Mouse (Mus musculus) ES-E14 (cell line): Measurements from ENCODE around the gene Aplp1. TPM values are rescaled to one million over a fixed set of nuclear protein-coding genes. Genes with fewer than 3 reads are reported as not detected.

Experiments used
- DNase-seq: peaks from one replicate; pipeline ENCODE4 v3.0.0-alpha.2; 2013; ENCODE audit warnings: low read depth, low spot score
- H3K27ac ChIP-seq: 2 replicates; pipeline ENCODE4 v1.5.1; 2012; ENCODE audit warnings: low read depth, mild to moderate bottlenecking, low read length, moderate library complexity, mixed read lengths; ENCODE audit not compliant: poor library complexity, insufficient read depth, severe bottlenecking
- H3K36me3 ChIP-seq: 2 replicates; pipeline ENCODE4 v1.6.1; 2012; ENCODE audit warnings: mild to moderate bottlenecking, low read length, moderate library complexity, mixed read lengths; ENCODE audit not compliant: control insufficient read depth, poor library complexity, insufficient read depth, severe bottlenecking
- H3K4me1 ChIP-seq, 2 experiments: fragments of 150-350 bp in 1 of 2; sonication (generic) in 1 of 2; 2 replicates each; pipeline ENCODE4 v1.6.1; 2012; ENCODE audit warnings: low read length in 2 of 2, mild to moderate bottlenecking in 1 of 2, mixed read lengths in 1 of 2; ENCODE audit not compliant: control insufficient read depth in 2 of 2, insufficient read depth in 2 of 2, poor library complexity in 1 of 2
- H3K4me3 ChIP-seq, 2 experiments: fragments of 150-350 bp in 1 of 2; sonication (generic) in 1 of 2; 2 replicates each; pipeline ENCODE4 v1.5.1; 2012; ENCODE audit warnings: low read length in 2 of 2, low read depth in 1 of 2, mild to moderate bottlenecking in 1 of 2, mixed read lengths in 1 of 2; ENCODE audit not compliant: insufficient read depth in 1 of 2, poor library complexity in 1 of 2, severe bottlenecking in 1 of 2
- H3K9ac ChIP-seq: 2 replicates; pipeline ENCODE4 v1.6.1; 2012; ENCODE audit warnings: low read depth, mild to moderate bottlenecking, low read length, mixed read lengths; ENCODE audit not compliant: poor library complexity, insufficient read depth, severe bottlenecking
- H3K9me3 ChIP-seq: fragments of 150-350 bp; sonication (generic); 2 replicates; pipeline ENCODE4 v1.6.1; 2012; ENCODE audit warnings: low read depth, mild to moderate bottlenecking, low read length; ENCODE audit not compliant: control insufficient read depth, insufficient read depth
- CHD2 ChIP-seq: IDR thresholded peaks from 2 replicates; pipeline ENCODE4 v1.6.1; 2014; ENCODE audit warnings: mild to moderate bottlenecking, low read depth, low read length, inconsistent platforms
- HCFC1 ChIP-seq: IDR thresholded peaks from 2 replicates; pipeline ENCODE4 v1.6.1; 2012; ENCODE audit warnings: low read length, inconsistent platforms, borderline replicate concordance; ENCODE audit not compliant: insufficient read depth
- MAFK ChIP-seq: IDR thresholded peaks from 2 replicates; pipeline ENCODE4 v1.6.1; 2014; ENCODE audit warnings: mild to moderate bottlenecking, low read depth, low read length, inconsistent platforms; ENCODE audit not compliant: insufficient read depth
- ZC3H11A ChIP-seq: IDR thresholded peaks from 2 replicates; pipeline ENCODE4 v1.6.1; 2012; ENCODE audit warnings: low read depth, mild to moderate bottlenecking, inconsistent platforms, low read length, borderline replicate concordance
- ZNF384 ChIP-seq: IDR thresholded peaks from 2 replicates; pipeline ENCODE4 v1.6.1; 2012; ENCODE audit warnings: low read depth, low read length, inconsistent platforms
- in situ Hi-C, 2 experiments: fragments of 600-800 bp; cut with MboI; formaldehyde crosslinking; loops; one replicate each; pipeline ENCODE4 v1.15.1; 2025; ENCODE audit warnings: low sequenced_read_pairs in 2 of 2, inconsistent platforms in 1 of 2; ENCODE audit not compliant: unreplicated experiment in 2 of 2
- total RNA-seq: library from RNA; depleted of rRNA; stranded (reverse); fragments of 300-350 nt; gene quantifications from 2 replicates; pipeline ENCODE4 v1.2.3, GENCODE M21; 2012

Aplp1 gene
- total RNA-seq, 1 experiment = 36.9 TPM

DNA sequence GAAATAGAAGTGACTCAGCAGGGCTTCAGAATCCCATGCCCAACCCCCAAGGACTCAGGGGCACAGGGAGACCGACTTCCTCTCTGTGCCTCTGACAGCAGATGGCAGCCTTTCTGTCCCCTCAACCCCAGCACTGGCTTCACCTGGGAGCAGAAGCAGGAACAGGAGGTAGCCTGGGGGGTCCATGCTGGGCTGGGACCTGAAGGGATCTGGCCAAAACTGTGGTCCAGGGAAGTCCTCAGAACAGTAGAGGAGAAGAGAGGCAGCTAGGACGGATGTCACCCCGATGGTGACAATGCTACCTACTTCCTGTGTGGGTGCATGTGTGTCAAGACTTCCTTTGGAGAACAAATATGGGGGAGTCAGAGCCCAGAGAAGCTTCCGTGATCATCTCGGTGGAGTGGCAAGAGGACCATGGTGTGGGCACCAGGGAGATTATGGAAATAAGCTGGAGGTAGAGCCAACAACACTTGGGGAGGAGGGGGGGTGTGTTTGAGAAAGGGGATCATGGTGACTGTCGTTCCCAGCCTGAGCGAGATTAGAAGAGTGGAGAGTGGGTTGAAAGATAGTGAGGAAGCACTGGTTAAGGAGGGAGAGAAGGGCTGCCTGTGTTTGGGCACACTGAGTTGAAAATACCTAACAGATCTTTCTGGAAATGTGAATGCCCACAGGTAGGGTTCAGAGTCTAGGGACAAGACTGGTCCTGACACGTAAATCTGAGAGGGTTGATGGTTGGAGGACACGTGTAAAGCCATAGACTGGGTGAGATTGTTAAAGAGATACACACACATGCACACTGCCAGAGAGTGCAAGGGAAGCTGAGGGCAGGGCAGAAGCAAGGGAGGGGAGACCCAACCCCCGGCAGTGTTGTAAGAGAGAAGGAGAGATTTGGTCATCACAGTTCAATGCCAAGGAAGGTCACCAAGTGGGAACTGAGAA is 25.5 kb downstream of the Aplp1 start, which contains the start of gene Hcst:
Gene Hcst, minus strand, starts transcription at position 294 of the 939 bp plus-strand sequence.
- no peak within 1 kb of the TSS for H3K9ac ChIP-seq
- H3K9me3 ChIP-seq = no peaks in the 10 kb centered on the region
- in situ Hi-C loops = no loop called here
- no peak within 1 kb of the TSS for H3K27ac ChIP-seq
- no peak for DNase-seq
- peaks cover 10% of the 10 kb centered on the region for H3K36me3 ChIP-seq
- H3K4me1 ChIP-seq = peaks cover 0 to 4% of the 10 kb centered on the region in 2 experiments; a peak in 1 of 4 replicates
- H3K4me3 ChIP-seq = no peak within 1 kb of the TSS
- no peak for TF ChIP-seq CHD2
- no peak for TF ChIP-seq MAFK
- no peak for TF ChIP-seq ZNF384
- TF ChIP-seq ZC3H11A = no peak
- no peak for TF ChIP-seq HCFC1

DNA sequence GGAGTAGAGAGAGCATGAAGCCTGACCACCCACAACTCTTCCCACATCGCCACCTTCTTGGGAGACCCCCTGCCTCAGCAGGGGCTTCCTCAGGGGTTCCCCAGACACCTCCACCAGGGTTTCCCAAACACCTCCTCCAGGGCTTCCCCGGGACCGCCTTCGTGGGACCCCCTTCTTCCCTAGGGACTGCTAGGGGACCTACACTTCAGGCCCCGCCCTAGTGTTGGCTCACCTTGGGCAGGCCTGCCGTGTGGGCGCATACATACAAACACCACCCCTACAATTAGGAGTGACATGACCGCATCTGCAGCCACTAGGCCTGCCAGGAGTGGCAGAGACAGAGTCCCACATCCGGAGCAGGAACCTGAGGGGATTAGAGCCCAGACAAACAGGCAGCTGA is 27.5 kb downstream of the Aplp1 start:
- peak overlapping the region; percentile 22; the same call in 1 of the 2 replicates for H3K9ac ChIP-seq
- TF ChIP-seq HCFC1 (no peak), CHD2 (no peak), ZC3H11A (no peak), MAFK (no peak), ZNF384 (no peak)

DNA sequence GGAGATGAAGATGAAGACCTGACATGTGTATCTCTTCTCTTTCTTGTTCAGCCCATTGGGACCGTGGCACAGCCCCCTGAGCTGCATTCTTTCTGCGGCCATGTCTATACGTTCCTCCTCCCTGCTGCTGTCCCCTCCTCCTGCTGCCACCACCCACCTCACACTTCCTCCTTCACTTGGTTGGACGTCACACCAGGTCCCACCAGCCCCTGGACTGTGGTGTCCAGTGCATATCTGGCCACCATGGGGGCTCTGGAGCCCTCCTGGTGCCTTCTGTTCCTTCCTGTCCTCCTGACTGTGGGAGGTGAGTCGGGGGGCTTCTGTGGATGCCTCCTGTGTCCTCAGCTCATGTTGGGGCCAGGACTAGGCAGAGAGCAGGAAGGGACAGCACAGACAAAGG is 31.7 kb downstream of the Aplp1 start, which contains the start of gene Tyrobp:
Gene Tyrobp, plus strand, starts transcription at position 165 of the 400 bp plus-strand sequence.
- Histone ChIP-seq H3K4me3 (no peak within 1 kb of the TSS), H3K36me3 (no peaks in the 10 kb centered on the region), H3K4me1 (peaks cover 2 to 4% of the 10 kb centered on the region in 2 experiments; a peak in 2 of 4 replicates), H3K9me3 (no peaks in the 10 kb centered on the region), H3K27ac (no peak within 1 kb of the TSS), H3K9ac (no peak within 1 kb of the TSS)
- TF ChIP-seq ZNF384 (no peak), MAFK (no peak), ZC3H11A (no peak), HCFC1 (no peak), CHD2 (no peak)
- no peak for DNase-seq
- in situ Hi-C loops = no loop called here

More for the DNA sequence above, 27.5 kb downstream of the Aplp1 start:
- H3K4me1 ChIP-seq = peaks cover 0 to 4% of the 10 kb centered on the region in 2 experiments; a peak in 1 of 4 replicates
- DNase-seq = no peak
- in situ Hi-C loops = no loop called here
- no peak overlapping the region for H3K27ac ChIP-seq
- no peaks in the 10 kb centered on the region for H3K36me3 ChIP-seq
- H3K9me3 ChIP-seq = no peaks in the 10 kb centered on the region
- peak overlapping the region in 1 of 2 experiments; percentile 44; a peak in 2 of 4 replicates for H3K4me3 ChIP-seq

DNA sequence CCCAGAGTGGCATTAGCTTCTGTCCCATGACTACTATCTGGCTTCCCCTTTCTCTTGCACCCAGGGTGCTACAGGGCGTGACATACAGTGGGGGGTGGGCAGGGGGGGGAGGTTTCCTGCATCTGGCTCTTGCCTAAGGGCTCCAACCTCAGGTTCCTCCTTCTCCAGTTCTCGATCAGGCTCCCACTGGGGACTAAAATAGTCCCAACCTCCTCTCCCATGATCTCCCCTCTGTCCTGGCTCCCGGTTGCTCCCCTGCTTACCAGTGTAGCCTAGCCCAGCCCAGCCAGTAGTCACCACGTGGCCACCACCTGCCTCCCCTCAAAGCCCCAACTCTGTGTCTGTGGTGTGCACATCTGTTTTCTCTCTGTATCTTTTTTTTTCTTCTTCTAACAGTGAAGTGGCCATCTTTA is 32.6 kb downstream of the Aplp1 start:
- H3K27ac ChIP-seq = no peak overlapping the region
- no peak overlapping the region for H3K9ac ChIP-seq
- H3K36me3 ChIP-seq = no peaks in the 10 kb centered on the region
- H3K9me3 ChIP-seq = no peaks in the 10 kb centered on the region
- in situ Hi-C loops = no loop called here
- H3K4me3 ChIP-seq = no peak overlapping the region
- DNase-seq = no peak
- peaks cover 2% of the 10 kb centered on the region in 2 experiments; a peak in 2 of 4 replicates for H3K4me1 ChIP-seq
- TF ChIP-seq ZNF384 (no peak), CHD2 (no peak), MAFK (no peak), ZC3H11A (no peak), HCFC1 (no peak)
